Mouse (Mus musculus) embryonic fibroblast, embryonic 13.5 days (primary cell): ENCODE measurements around the gene Arid5a.

Experiments used
- CTCF ChIP-seq: IDR thresholded peaks from 2 replicates; pipeline ENCODE4 v1.5.1; 2011; ENCODE audit warnings: mild to moderate bottlenecking, control low read depth, low read length, moderate library complexity, borderline replicate concordance; ENCODE audit not compliant: insufficient read depth
- POLR2A ChIP-seq: IDR thresholded peaks from 2 replicates; pipeline ENCODE4 v1.6.1; 2011; ENCODE audit warnings: low read depth, mild to moderate bottlenecking, control low read depth, low read length, moderate library complexity

- TF ChIP-seq CTCF (no peak), POLR2A (no peak)
Measured at GRCm38 (mm10) chr1:36300486-36300885, 7.0 kb upstream of the Arid5a start.
